Mouse (Mus musculus): ENCODE measurements at regions not wholly inside any gene's neighbourhood (a gene's known extent, or its start where the extent isn't known, plus 50 kb on each side); places are given as distances from the start of the nearest gene placed in this dataset.

DNA sequence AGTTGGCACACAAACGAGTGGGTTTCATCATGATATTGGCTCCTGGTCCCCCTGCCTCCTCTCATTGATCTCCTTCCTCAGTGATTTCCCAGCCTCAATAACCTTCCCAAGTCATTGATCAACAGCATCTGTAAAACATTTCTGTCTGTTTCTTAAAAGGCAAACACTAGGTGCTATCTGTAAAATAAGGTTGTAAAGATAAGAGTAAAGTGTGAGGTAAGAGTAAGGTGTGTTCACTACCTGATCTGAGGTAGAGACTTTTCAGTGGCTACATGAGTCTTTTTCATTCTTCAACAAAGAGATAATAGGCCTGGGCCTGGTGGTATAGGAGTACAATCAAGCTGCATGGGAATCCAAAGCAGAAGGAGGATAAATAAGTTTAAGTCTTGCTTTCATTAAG, 55.7 kb downstream of the Plk2 start:
- DNase-seq (ENCODE audit: low spot score in 2 of 2): no peak

DNA sequence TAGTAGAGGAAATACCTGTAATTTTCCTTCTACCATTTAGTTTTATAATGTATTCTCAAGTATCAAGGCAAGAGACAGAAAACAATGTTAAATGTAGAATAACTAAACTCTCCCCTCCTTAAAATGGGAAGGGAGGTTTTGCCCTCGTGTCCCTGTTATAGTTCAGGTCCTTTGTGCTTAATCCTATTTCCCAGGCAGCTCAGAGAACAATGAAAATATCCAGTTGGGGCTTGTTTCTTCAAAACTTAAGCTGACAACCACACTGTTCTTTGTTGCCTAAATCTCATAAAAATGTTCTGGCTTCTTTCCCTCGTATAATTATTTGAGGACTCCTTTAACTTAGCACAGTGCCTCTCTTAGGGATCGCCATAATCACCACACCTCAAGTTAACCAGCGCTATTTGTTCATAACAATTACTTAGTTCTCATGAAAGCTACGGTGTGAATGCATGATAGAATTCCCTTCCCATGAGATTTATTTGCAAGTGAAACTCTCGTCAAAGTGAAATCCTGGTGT, 57.2 kb downstream of the Plk2 start:
- DNase-seq (ENCODE audit: low spot score in 2 of 2): no peak

DNA sequence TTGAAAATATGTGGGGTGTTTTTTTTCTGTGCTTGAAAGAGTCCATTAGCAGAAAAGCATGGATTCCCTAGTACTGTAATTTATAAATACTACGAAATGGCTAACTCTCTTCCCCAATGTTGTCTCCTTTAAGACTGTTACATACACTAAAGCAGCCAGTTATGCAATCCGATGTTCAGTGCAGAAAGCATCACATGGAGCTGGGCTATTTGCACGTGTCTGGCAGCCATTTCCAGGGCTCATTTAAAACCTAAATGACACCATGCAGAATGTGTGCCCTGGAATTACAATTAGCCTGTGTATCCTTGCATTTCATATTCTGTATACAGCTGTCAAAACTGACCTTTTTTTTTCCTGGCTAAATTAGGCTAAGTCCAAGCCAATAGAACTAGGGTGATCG, 60.2 kb downstream of the Plk2 start:
- peak; percentile 41 to 63 for DNase-seq (ENCODE audit: low spot score in 2 of 2)

GRCm38 (mm10) chr13:110455569-110456196, 60.8 kb downstream of the Plk2 start:
- DNase-seq (ENCODE audit: low spot score in 2 of 2): no peak

DNA sequence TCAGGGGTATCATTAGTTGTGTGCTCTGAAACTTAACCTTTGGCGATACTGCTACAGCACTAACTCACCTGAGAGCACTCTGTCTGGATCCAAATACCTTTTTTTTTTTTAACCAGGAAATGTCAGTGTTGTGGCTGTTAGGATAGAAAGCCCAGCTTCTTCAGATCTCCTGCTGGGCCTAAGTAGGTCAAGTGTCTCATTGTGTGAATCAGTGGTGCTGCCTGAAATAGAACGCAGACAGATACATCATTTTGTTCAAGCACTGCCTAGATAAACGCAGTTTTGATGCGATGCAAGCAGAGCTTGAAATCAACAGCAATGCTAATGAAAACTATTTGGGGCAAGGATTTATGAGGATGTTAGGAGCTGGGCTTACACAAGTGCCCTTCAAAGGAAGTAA, 63.9 kb downstream of the Plk2 start:
- no peak for DNase-seq (ENCODE audit: low spot score in 2 of 2)

- no peak for DNase-seq (ENCODE audit: low spot score in 2 of 2)
Observed at GRCm38 (mm10) chr13:110461581-110461980, 66.7 kb downstream of the Plk2 start.

GRCm38 (mm10) chr13:110471526-110471925, 76.7 kb downstream of the Plk2 start:
- no peak for DNase-seq (ENCODE audit: low spot score in 2 of 2)

DNA sequence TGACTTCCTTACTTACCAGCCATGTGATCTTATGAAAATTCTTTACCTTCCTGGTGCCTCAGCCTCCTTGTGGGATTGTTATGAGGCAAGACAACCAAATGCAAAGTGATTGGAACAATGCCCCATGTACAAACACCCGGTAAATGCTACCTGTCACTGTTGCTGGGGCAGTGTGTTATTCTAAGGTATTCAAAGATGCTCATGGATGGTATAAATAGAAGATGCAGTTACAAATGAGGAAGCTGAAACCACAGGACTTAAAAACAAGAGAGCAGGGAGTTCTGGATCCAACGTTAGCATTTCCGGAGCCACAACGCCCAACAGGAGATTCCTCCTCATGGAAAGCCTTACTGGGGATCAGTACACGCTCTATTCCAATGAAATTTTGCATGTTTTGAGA, 82.9 kb downstream of the Plk2 start:
- DNase-seq (ENCODE audit: low spot score in 2 of 2): no peak

GRCm38 (mm10) chr13:110484358-110484940, 89.6 kb downstream of the Plk2 start:
- DNase-seq (ENCODE audit: low spot score in 2 of 2): no peak

- DNase-seq (ENCODE audit: low spot score in 2 of 2): no peak
Observed at GRCm38 (mm10) chr13:110485515-110485914, 90.7 kb downstream of the Plk2 start.

DNA sequence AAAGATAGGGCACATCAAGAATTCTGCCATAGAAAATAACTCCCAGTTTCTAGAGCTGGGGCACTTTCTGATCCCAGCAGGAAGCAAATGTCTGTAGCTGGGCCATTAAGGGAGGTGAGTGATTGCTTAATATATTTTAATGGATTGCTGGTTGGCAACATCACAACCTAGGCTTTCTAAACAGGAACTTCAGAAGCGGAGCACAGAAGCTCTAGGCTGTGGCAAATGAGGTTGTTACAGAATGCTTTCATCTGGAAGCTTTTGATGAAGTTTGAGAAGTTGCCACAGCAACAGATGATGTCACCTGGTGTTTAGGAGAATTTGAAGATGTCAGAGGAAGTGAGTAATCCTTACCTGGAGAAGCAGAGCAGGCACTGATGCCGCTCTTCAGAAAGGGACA, 95.3 kb downstream of the Plk2 start:
- no peak for DNase-seq (ENCODE audit: low spot score in 2 of 2)

DNA sequence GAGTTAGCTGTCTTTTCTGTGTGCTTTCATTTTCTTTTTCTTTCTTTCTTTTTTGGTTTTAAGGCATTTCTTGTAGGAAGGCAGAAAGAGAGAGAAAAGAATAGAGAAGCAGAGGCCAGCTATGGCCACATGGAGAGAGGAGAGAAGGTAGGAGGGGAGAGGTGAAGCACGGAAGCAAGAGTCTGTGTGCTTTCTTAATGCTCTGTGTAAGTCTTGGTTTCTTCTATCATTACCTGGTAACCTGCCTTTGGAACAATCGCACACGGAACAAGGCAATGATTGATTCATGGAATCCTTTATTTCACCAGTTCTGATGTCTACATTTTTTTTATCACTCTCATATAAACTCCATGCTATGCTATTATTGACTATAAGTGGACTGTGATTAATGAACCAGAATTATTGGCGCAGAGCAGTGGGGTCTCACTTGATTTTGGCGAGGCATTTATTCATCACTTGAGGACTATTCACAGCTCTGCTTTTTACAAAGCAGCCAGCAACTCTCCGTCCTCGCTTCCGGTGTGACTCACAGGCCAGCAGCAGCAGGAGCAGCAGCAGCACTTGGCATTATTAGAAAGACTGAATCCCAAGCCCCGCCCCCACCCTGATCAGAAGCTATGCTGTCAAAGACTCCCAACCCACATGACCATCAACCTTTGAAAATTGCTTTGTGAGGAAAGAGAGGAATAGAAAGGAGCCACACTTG, 97.6 kb downstream of the Plk2 start:
- DNase-seq (ENCODE audit: low spot score in 2 of 2): peak; percentile 25 to 35

GRCm38 (mm10) chr13:110493002-110493552, 98.2 kb downstream of the Plk2 start:
- no peak for DNase-seq (ENCODE audit: low spot score in 2 of 2)

- no peak for DNase-seq (ENCODE audit: low spot score in 2 of 2)
Observed at GRCm38 (mm10) chr13:110497461-110497860, 102.6 kb downstream of the Plk2 start.

DNA sequence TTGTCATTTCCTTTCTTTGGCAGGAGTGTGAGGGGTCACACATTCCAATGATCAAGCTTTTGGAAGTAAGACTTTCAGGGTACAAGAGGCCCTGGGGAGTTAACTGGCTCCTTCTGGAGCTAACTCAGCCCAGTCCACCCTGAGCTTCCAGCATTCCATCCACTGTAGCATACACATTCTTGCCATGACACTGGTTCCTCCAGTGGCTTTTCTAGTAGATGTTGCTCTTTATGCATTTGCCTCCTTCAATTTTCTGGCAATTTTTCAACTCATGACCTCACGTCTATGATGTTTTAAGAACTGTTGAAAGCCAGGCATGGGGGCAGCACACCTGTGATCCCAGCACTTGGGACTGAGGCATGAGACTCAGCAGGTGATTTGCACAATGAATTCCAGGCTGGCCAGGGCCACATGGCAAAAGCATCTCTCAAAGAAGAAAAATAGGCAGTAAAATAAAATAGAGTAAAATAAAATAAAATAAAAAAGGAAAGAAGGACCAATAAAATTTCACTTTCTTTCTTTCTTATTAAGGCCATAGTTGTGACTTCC, 113.0 kb downstream of the Plk2 start:
- no peak for DNase-seq (ENCODE audit: low spot score in 2 of 2)

DNA sequence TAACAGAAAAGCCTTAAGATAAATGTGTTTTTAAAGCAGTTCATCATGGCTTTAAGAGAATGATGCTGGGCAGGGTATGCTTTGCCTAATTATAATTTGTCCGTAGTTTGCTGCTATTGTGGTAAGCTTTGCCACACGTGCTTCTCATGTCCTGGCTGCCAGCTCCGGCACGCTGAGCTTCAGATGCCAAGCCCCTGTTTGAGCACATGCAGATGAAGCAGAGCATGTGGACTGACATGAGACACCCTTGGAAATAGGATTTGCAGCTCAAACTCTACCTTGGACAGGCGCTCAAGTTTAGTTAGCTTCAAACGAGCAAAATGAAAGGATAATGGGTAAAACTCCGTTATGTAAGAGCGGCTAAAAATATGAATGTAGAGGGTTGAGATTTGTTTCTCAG, 123.1 kb downstream of the Plk2 start:
- peak; percentile 53 to 67 for DNase-seq (ENCODE audit: low spot score in 2 of 2)

GRCm38 (mm10) chr13:110522974-110523373, 128.1 kb downstream of the Plk2 start:
- DNase-seq (ENCODE audit: low spot score in 2 of 2): no peak

- no peak for DNase-seq (ENCODE audit: low spot score in 2 of 2)
Observed at GRCm38 (mm10) chr13:110527681-110528080, 132.8 kb downstream of the Plk2 start.

- DNase-seq (ENCODE audit: low spot score in 2 of 2): no peak
Observed at GRCm38 (mm10) chr13:110529624-110530023, 134.8 kb downstream of the Plk2 start.

GRCm38 (mm10) chr13:110534320-110534764, 139.5 kb downstream of the Plk2 start:
- DNase-seq (ENCODE audit: low spot score in 2 of 2): no peak

- DNase-seq (ENCODE audit: low spot score in 2 of 2): no peak
Observed at GRCm38 (mm10) chr13:110535785-110536184, 140.9 kb downstream of the Plk2 start.

GRCm38 (mm10) chr13:110537960-110538463, 143.2 kb downstream of the Plk2 start:
- DNase-seq (ENCODE audit: low spot score in 2 of 2): no peak

All from right cerebral cortex, postnatal 10 days (tissue).